Mouse (Mus musculus) gastrocnemius, adult 2 months (tissue): ENCODE measurements at regions not wholly inside any gene's neighbourhood (a gene's known extent, or its start where the extent isn't known, plus 50 kb on each side); places are given as distances from the start of the nearest gene placed in this dataset.

Experiments used
- DNase-seq: peaks from one replicate; pipeline ENCODE4 v3.0.0; 2022
- H3K27ac ChIP-seq: fragments of 200-600 bp; 2 replicates; pipeline ENCODE4 v1.8.1; 2022; ENCODE audit warnings: mild to moderate bottlenecking
- H3K4me3 ChIP-seq: fragments of 200-600 bp; 2 replicates; pipeline ENCODE4 v1.8.1; 2022; ENCODE audit warnings: mild to moderate bottlenecking, moderate library complexity
- CTCF ChIP-seq: fragments of 200-600 bp; IDR thresholded peaks from 2 replicates; pipeline ENCODE4 v1.8.1; 2022; ENCODE audit warnings: antibody characterized with exemption, mild to moderate bottlenecking, moderate library complexity
- intact Hi-C: fragments of 180-260 bp; cut with DNase I; formaldehyde crosslinking; loops from one replicate; pipeline ENCODE4 v1.15.1; 2025

GRCm38 (mm10) chr10:100792569-100792968 is 202.3 kb downstream of the 1700017N19Rik start:
- no peak for TF ChIP-seq CTCF

DNA sequence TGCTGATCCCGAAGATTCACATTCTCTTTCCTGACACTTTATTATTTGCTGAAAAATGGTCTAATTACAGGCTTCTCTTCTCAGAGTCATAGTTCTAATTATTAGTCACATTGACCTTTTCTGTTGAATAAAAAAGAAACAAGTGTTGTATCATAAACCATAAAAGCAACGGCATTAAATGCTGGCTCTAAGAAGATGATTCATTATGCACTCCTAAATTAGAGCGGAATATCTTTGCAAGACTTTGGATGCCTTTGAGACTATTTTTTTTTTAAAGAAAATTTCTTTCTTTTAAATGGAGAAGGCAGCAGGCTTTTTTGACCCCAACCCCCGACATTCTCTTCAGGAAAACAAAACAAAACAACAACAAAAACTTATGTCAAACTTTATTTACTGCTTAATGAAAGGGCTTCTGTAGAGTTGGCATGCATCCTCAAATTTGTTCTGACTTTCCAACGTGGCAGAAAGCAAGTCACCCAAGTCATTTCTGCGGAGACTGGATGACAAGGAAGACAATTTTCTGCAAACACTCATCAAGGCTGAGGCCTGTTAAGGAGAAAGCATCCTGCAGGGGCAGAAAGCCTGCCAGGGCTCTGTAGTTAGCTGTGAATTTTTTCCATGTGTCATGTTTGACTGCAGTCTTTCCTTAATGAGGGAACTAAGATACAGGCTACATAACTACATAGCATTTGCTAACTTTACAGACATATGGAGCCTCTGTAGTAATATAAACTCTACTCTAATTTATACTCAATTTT is 205.1 kb downstream of the 1700017N19Rik start:
- intact Hi-C loops, result no loop called here
- Histone ChIP-seq H3K4me3 (no peak overlapping the region), H3K27ac (no peak overlapping the region)
- DNase-seq, result no peak
- TF ChIP-seq CTCF, result no peak

More at GRCm38 (mm10) chr10:100792569-100792968, 202.3 kb downstream of the 1700017N19Rik start:
- Histone ChIP-seq H3K27ac (no peak overlapping the region), H3K4me3 (no peak overlapping the region)
- DNase-seq, result no peak
- intact Hi-C loops, result no loop called here

DNA sequence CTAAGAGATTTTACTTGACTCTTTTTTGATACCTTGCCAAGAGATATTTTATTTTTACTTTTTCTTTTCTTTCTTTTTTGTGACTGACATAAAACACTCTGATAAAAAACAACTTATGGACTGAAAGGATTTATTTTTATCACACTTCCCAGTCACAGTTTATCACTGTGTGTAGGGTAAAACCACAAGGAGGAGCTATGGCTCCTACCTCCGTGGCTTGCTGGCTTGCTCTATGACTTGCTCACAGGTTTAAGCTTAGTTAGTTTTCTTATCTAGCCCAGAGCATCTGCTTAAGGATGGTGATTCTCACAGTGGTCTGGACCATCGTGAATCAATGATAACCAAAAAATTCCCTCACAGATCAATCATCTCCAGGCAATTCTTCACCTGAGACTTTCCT is 221.4 kb downstream of the 1700017N19Rik start:
- intact Hi-C loops, result no loop called here
- no peak overlapping the region for H3K27ac ChIP-seq
- no peak for DNase-seq
- H3K4me3 ChIP-seq, result no peak overlapping the region
- TF ChIP-seq CTCF, result no peak

DNA sequence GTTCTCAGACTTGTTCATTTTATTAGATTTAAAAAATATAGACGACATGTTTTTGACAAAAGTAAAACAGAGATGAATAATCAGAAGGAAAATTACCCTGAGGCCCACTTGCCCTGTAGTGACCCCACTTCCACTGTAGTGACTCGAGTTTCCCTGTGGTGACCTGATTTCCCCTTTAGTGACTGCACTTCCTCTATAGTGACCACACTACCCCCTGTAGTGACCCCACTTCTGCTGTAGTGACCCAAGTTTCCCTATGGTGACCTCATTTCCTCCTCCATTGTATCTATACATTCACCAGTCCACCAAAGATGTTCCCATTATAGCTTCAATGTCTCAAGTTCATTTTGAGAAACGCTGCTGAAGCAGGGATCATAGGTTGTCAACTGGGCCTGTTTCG is 244.5 kb downstream of the 1700017N19Rik start:
- DNase-seq, result no peak
- no peak overlapping the region for H3K4me3 ChIP-seq
- intact Hi-C loops, result no loop called here
- H3K27ac ChIP-seq, result no peak overlapping the region
- no peak for TF ChIP-seq CTCF

DNA sequence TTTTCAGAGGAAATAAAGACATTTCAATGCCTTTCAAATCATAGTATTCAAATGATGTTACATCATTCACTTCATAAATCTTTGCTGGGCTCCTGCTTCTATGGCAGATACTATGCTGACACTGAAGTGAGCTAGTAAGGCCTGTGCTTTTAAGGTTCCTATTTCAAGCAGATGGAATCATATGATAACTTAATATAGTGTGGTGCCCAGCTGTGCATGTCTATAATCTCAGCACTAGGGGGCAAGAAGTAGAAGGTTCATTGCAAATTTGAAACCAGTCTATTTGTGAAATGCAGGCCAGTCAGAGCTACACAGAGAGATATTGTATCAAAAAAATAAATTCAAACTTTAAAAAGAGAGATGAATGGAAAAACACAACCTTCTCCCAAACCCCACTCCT is 262.9 kb downstream of the 1700017N19Rik start:
- intact Hi-C loops, result no loop called here
- no peak overlapping the region for H3K27ac ChIP-seq
- no peak for TF ChIP-seq CTCF
- DNase-seq, result no peak
- H3K4me3 ChIP-seq, result no peak overlapping the region

DNA sequence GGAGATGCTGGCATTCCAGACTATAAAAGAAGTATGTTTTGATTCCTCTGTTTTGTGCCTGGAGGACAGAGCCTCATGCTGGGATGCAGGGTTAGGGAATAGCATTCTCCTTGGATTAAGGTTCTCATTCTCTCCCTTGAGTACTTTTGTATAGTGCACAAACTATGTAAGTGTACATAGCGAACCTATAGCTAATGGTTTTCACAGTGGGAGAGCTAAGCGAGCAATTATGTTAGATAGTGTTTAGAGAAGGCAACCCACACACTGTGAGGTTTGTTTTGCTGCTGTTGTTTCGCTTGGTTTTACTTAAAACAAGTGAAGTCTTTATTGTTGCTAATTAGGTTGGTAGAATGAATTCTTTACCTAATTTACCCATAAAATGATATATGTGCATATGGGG is 266.2 kb downstream of the 1700017N19Rik start:
- intact Hi-C loops, result no loop called here
- Histone ChIP-seq H3K4me3 (no peak overlapping the region), H3K27ac (no peak overlapping the region)
- DNase-seq, result no peak
- TF ChIP-seq CTCF, result no peak

DNA sequence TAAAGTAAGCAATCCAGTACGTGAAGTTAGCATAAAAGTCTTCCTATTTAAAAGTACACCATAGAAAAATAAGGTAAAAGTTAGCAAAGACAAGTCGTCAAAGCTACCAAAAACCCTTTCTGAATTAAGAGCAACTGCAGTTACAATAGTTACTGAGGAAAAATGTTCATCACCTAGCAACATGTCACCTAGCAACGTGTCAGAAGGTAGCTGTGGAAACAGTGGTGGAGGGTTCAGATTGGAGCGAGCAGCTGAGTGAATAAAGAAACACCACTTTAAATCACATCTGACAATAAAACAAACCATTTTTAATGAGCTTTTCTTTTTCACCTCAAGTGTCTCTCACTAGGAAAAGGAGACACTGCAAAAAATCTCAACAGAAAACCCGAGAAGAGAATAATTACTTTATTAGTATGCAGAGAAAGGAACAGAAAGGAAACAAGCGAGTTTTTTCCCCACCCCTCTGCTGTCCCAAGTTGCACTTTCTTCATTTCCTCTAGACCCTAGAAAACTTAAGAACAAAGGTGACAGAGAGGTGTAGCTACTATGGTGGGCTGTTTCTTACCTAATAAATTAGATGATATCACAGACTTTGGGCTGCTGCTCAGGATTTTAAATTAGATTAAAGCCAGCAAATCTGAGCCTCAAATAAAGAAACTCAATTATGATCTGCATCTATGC is 275.4 kb downstream of the 1700017N19Rik start:
- DNase-seq, result no peak
- no peak for TF ChIP-seq CTCF
- intact Hi-C loops, result no loop called here
- no peak overlapping the region for H3K4me3 ChIP-seq
- no peak overlapping the region for H3K27ac ChIP-seq

DNA sequence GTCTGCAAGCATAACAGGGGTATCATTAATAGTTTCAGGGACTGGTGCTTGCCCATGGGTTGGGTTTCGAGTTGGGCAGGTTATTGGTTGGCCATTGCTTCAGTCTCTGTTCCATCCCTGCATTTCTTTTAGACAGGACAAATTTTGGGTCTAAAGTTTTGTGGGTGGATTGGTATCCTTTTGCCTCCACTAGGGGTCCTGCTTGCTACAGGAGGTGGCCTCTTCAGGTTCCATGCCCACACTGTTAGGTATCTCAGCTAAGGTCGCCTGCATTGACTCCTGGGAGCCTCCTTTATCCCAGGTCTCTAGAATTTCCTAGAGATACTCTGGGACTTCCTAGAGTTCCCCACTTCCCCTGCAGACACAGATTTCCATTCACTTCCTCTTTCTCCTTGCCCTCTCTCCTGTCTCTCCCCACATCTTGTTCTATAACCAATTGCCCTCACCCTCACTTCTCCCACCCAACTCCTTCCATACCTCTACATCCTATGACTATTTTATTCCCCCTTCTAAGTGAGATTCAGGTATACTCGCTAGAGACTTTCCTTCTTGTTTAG is 278.2 kb downstream of the 1700017N19Rik start:
- intact Hi-C loops, result no loop called here
- Histone ChIP-seq H3K4me3 (no peak overlapping the region), H3K27ac (no peak overlapping the region)
- DNase-seq, result no peak
- TF ChIP-seq CTCF, result no peak

GRCm38 (mm10) chr10:100882584-100882983 is 292.3 kb downstream of the 1700017N19Rik start:
- intact Hi-C loops, result no loop called here
- Histone ChIP-seq H3K27ac (no peak overlapping the region), H3K4me3 (no peak overlapping the region)
- no peak for DNase-seq
- TF ChIP-seq CTCF, result no peak

DNA sequence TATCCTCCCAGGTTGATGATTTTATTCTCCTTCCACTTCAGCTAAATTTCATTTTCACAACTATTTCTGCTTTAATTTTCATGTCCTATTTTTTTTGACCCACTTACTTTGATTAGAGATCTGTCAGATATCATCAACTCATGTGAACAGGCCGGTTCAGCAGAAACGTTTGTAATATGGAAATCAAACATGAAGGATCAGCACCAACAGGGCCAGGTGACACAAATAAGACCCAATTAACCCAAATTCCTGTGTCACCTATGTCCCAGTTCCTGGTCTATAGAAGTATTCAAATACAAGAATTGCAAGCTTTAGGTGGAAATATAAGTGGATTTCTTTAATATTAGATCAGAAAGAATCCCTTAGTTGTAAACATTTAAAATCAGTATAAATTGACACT is 332.7 kb downstream of the 1700017N19Rik start:
- TF ChIP-seq CTCF, result no peak
- Histone ChIP-seq H3K4me3 (no peak overlapping the region), H3K27ac (no peak overlapping the region)
- intact Hi-C loops, result no loop called here
- DNase-seq, result no peak

GRCm38 (mm10) chr10:100927086-100927485 is 336.8 kb downstream of the 1700017N19Rik start:
- intact Hi-C loops, result no loop called here
- DNase-seq, result no peak
- no peak overlapping the region for H3K4me3 ChIP-seq
- no peak overlapping the region for H3K27ac ChIP-seq
- no peak for TF ChIP-seq CTCF

DNA sequence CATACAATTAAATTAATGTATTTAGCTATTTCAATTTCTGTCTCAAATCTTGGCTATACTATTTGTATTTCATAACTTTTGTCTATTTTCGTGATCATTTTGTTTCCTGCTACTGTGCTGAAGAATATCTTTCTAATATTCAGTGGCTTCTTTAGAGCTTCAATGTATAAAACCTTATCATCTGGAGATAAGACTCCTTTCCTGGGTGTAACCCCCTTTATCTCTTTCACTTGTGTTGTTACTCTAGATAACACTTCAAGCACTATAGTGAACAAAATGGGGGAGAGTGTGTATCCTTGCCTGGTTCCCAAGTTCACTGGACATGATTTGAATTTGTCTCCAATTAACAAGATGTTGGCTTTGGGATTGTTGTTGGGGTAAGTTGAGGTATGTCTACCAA is 341.5 kb downstream of the 1700017N19Rik start:
- no peak for TF ChIP-seq CTCF
- DNase-seq, result no peak
- intact Hi-C loops, result no loop called here
- Histone ChIP-seq H3K27ac (no peak overlapping the region), H3K4me3 (no peak overlapping the region)

DNA sequence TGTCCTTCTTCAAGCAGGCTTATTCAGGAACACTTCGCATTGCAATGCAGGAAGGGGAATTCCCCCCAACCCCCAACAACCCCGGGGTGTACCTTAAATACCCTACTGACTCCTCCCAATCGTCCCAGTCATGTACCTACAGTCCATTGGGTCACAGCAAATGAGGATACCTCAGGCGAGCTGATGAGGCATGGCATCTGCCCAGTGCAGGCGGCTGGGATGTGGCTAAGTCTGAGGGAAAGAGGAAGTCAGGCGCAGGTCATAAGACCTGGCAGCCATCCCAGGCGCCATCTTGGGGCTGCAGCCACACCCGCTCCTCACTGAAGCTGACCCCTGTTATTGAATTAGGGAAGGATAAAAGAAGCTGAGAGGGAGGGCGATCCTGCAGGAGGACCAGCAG is 368.1 kb downstream of the 1700017N19Rik start:
- TF ChIP-seq CTCF, result no peak
- no peak for DNase-seq
- Histone ChIP-seq H3K4me3 (no peak overlapping the region), H3K27ac (no peak overlapping the region)
- intact Hi-C loops, result no loop called here
